Mouse (Mus musculus) ES-Bruce4 (cell line): ENCODE results near the gene Cln5.

Source experiments
- CTCF ChIP-seq: IDR thresholded peaks from one replicate; pipeline ENCODE4 v1.8.1; 2011; ENCODE audit warnings: low read depth, low read length
- EP300 ChIP-seq: IDR thresholded peaks from 2 replicates; pipeline ENCODE4 v1.6.1; 2011; ENCODE audit warnings: low read depth, low read length; ENCODE audit not compliant: insufficient read depth
- POLR2A ChIP-seq: IDR thresholded peaks from one replicate; pipeline ENCODE4 v1.8.1; 2011; ENCODE audit warnings: low read length; ENCODE audit not compliant: insufficient read depth

DNA sequence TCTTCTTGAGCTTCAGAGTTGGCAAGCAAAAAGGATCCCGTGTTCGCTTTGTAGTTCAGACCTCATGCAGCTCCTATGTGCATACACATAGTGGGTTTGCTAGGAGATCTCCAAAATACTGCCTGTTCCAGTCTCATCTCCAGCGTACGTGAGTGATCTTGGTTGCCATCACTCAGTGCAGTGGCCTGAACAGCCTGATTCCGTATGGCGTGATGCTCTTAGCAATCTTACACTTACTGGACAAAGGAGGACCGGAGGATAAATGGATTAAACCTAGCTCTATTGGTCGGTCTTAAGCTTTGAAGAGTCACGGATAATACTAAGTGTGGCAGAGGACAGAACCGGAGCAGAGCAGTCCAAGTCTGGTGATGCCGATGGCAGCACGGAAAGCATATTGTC is 552 bp upstream of the Cln5 start:
- TF ChIP-seq EP300 = no peak
- no peak for TF ChIP-seq CTCF
- TF ChIP-seq POLR2A = no peak
